Mouse (Mus musculus): ENCODE measurements around the gene Chga.

DNA sequence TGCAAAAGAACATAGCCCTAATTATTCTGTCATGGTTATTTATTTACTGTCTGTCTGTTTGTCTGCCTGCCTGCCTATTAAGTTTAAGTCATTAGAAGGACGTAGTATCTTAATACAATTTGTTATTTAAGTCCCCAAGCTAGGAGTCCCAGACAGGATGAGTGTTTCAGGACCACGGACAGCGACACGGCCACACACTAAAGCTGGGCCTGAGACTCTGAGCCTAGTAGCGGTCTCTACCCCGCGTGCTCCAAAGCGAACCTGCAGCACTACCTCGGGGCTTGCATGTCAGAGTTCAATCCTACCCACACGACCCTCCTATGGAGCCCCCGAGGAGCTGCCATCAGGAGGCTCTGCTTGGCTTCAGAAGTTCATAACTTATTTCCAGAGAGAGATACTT, 4.2 kb upstream of the Chga start:
- no peak for TF ChIP-seq CTCF (IDR thresholded peaks at IDR 0.05; ENCODE audit: borderline replicate concordance, control insufficient read depth, extremely low read depth, insufficient read depth, low read length, poor library complexity)
- no peak for TF ChIP-seq POLR2A (IDR thresholded peaks at IDR 0.05; ENCODE audit: control insufficient read depth, extremely low read depth, insufficient read depth, low read length, poor library complexity)
